Mouse (Mus musculus) ZHBTc4 (cell line): ENCODE measurements around the gene C2cd2.

ENCODE experiments used
- DNase-seq: peaks from one replicate; pipeline ENCODE4 v3.0.0-alpha.2; 2011; ENCODE audit warnings: low read depth, low spot score

Gene C2cd2

GRCm38 (mm10) chr16:97883696-97884095, 78.7 kb downstream of the C2cd2 start:
- DNase-seq = no peak

GRCm38 (mm10) chr16:97882891-97883290, 79.5 kb downstream of the C2cd2 start:
- DNase-seq = no peak

- peak; percentile 72 for DNase-seq
Measured at GRCm38 (mm10) chr16:97879134-97879533, 83.3 kb downstream of the C2cd2 start.

- DNase-seq = no peak
Measured at GRCm38 (mm10) chr16:97877502-97877901, 84.9 kb downstream of the C2cd2 start.

GRCm38 (mm10) chr16:97875101-97875500, 87.3 kb downstream of the C2cd2 start:
- no peak for DNase-seq

- DNase-seq = no peak
Measured at GRCm38 (mm10) chr16:97874376-97874775, 88.0 kb downstream of the C2cd2 start.

GRCm38 (mm10) chr16:97872657-97873056, 89.7 kb downstream of the C2cd2 start:
- DNase-seq = no peak

- DNase-seq = no peak
Measured at GRCm38 (mm10) chr16:97869193-97870102, 93.0 kb downstream of the C2cd2 start.

- DNase-seq = no peak
Measured at GRCm38 (mm10) chr16:97863932-97864467, 98.4 kb downstream of the C2cd2 start.

GRCm38 (mm10) chr16:97856050-97856449, 106.3 kb downstream of the C2cd2 start:
- DNase-seq = no peak

GRCm38 (mm10) chr16:97851741-97852319, 110.6 kb downstream of the C2cd2 start, which contains the start of gene Prdm15:
Gene Prdm15 (minus strand): TSS chr16:97851850.
- DNase-seq = peak; percentile 93

GRCm38 (mm10) chr16:97851061-97851740, 111.2 kb downstream of the C2cd2 start:
- peak; percentile 92 for DNase-seq

GRCm38 (mm10) chr16:97850667-97851060, 111.7 kb downstream of the C2cd2 start:
- no peak for DNase-seq

- no peak for DNase-seq
Measured at GRCm38 (mm10) chr16:97848832-97849231, 113.6 kb downstream of the C2cd2 start.

- peak; percentile 7 for DNase-seq
Measured at GRCm38 (mm10) chr16:97844967-97845937, 117.1 kb downstream of the C2cd2 start.

GRCm38 (mm10) chr16:97832154-97832553, 130.2 kb downstream of the C2cd2 start:
- no peak for DNase-seq

- DNase-seq = no peak
Measured at GRCm38 (mm10) chr16:97828207-97828606, 134.2 kb downstream of the C2cd2 start.

- DNase-seq = no peak
Measured at GRCm38 (mm10) chr16:97823311-97824007, 138.9 kb downstream of the C2cd2 start.

- DNase-seq = no peak
Measured at GRCm38 (mm10) chr16:97819532-97819931, 142.9 kb downstream of the C2cd2 start.

GRCm38 (mm10) chr16:97817414-97817813, 145.0 kb downstream of the C2cd2 start:
- no peak for DNase-seq
